Mouse (Mus musculus): ENCODE data around the gene Macrod2. TPM values are rescaled to one million over a fixed set of nuclear protein-coding genes. Genes with fewer than 3 reads are reported as not detected.

Gene Macrod2
- total and polyA plus RNA-seq, 2 experiments from 2014 or later = 5.5 to 17.4 TPM

GRCm38 (mm10) chr2:141870930-141871329, 1475.8 kb downstream of the Macrod2 start:
- ATAC-seq (ENCODE audit: insufficient read depth, low read depth) (no peak), DNase-seq (ENCODE audit: low spot score) (no peak)
- WGBS = 85% methylated on average over 4 of the region's 4 CpGs
- TF ChIP-seq CTCF (IDR thresholded peaks at IDR 0.05; ENCODE audit: low read depth) (no peak), EP300 (IDR thresholded peaks at IDR 0.05; ENCODE audit: low read depth) (no peak)
- no peaks in the 10 kb centered on the region for H3K4me1 ChIP-seq (ENCODE audit: control insufficient read depth, insufficient read depth)
- H3K4me3 ChIP-seq (ENCODE audit: low read depth, low read length) = no peak overlapping the region
- no peaks in the 10 kb centered on the region for H3K36me3 ChIP-seq (replicated peaks; ENCODE audit: control insufficient read depth, insufficient read depth, low read length)
- no peaks in the 10 kb centered on the region for H3K9me3 ChIP-seq (replicated peaks; ENCODE audit: control insufficient read depth, low read length)
- no peaks in the 10 kb centered on the region for H3K27me3 ChIP-seq (ENCODE audit: control insufficient read depth, insufficient read depth, low read length)
- no peak overlapping the region for H3K4me2 ChIP-seq (ENCODE audit: low read depth, low read length)
- no peak overlapping the region for H3K27ac ChIP-seq (ENCODE audit: low read depth)
- no peak overlapping the region for H3K9ac ChIP-seq (replicated peaks; ENCODE audit: low read depth, low read length)

- 25% methylated on average over 10 of the region's 10 CpGs for WGBS
- H3K27ac ChIP-seq (ENCODE audit: low read depth) = no peak overlapping the region
These were observed 1481.2 kb downstream of the Macrod2 start for GRCm38 (mm10) chr2:141876155-141876851.

GRCm38 (mm10) chr2:141876958-141877357, 1481.8 kb downstream of the Macrod2 start:
- Histone ChIP-seq H3K9ac (replicated peaks; ENCODE audit: low read depth, low read length) (no peak overlapping the region), H3K36me3 (replicated peaks; ENCODE audit: control insufficient read depth, insufficient read depth, low read length) (no peaks in the 10 kb centered on the region), H3K9me3 (replicated peaks; ENCODE audit: control insufficient read depth, low read length) (no peaks in the 10 kb centered on the region), H3K4me1 (ENCODE audit: control insufficient read depth, insufficient read depth) (no peaks in the 10 kb centered on the region), H3K4me2 (ENCODE audit: low read depth, low read length) (no peak overlapping the region), H3K27me3 (ENCODE audit: control insufficient read depth, insufficient read depth, low read length) (no peaks in the 10 kb centered on the region), H3K27ac (ENCODE audit: low read depth) (no peak overlapping the region), H3K4me3 (ENCODE audit: low read depth, low read length) (no peak overlapping the region)
- WGBS = 46% methylated on average over 2 of the region's 2 CpGs
- ATAC-seq (ENCODE audit: insufficient read depth, low read depth) (no peak), DNase-seq (ENCODE audit: low spot score) (no peak)
- TF ChIP-seq EP300 (IDR thresholded peaks at IDR 0.05; ENCODE audit: low read depth) = no peak
- TF ChIP-seq CTCF (IDR thresholded peaks at IDR 0.05; ENCODE audit: low read depth) = no peak

More at GRCm38 (mm10) chr2:141876155-141876851, 1481.2 kb downstream of the Macrod2 start:
- Histone ChIP-seq H3K36me3 (replicated peaks; ENCODE audit: control insufficient read depth, insufficient read depth, low read length) (no peaks in the 10 kb centered on the region), H3K9me3 (replicated peaks; ENCODE audit: control insufficient read depth, low read length) (no peaks in the 10 kb centered on the region), H3K9ac (replicated peaks; ENCODE audit: low read depth, low read length) (no peak overlapping the region), H3K4me1 (ENCODE audit: control insufficient read depth, insufficient read depth) (no peaks in the 10 kb centered on the region), H3K4me3 (ENCODE audit: low read depth, low read length) (no peak overlapping the region), H3K27me3 (ENCODE audit: control insufficient read depth, insufficient read depth, low read length) (no peaks in the 10 kb centered on the region), H3K4me2 (ENCODE audit: low read depth, low read length) (no peak overlapping the region)
- TF ChIP-seq CTCF (IDR thresholded peaks at IDR 0.05; ENCODE audit: low read depth) (no peak), EP300 (IDR thresholded peaks at IDR 0.05; ENCODE audit: low read depth) (no peak)
- DNase-seq (ENCODE audit: low spot score) (peak; percentile 23), ATAC-seq (ENCODE audit: insufficient read depth, low read depth) (no peak)

GRCm38 (mm10) chr2:141878473-141878872, 1483.4 kb downstream of the Macrod2 start:
- ATAC-seq (ENCODE audit: insufficient read depth, low read depth) (no peak), DNase-seq (ENCODE audit: low spot score) (no peak)
- no peak overlapping the region for H3K4me3 ChIP-seq (ENCODE audit: low read depth, low read length)
- 92% methylated on average over 1 of the region's 1 CpGs for WGBS
- no peak overlapping the region for H3K9ac ChIP-seq (replicated peaks; ENCODE audit: low read depth, low read length)
- H3K36me3 ChIP-seq (replicated peaks; ENCODE audit: control insufficient read depth, insufficient read depth, low read length) = no peaks in the 10 kb centered on the region
- no peaks in the 10 kb centered on the region for H3K9me3 ChIP-seq (replicated peaks; ENCODE audit: control insufficient read depth, low read length)
- no peaks in the 10 kb centered on the region for H3K4me1 ChIP-seq (ENCODE audit: control insufficient read depth, insufficient read depth)
- no peak for TF ChIP-seq EP300 (IDR thresholded peaks at IDR 0.05; ENCODE audit: low read depth)
- no peak for TF ChIP-seq CTCF (IDR thresholded peaks at IDR 0.05; ENCODE audit: low read depth)
- no peak overlapping the region for H3K27ac ChIP-seq (ENCODE audit: low read depth)
- H3K27me3 ChIP-seq (ENCODE audit: control insufficient read depth, insufficient read depth, low read length) = no peaks in the 10 kb centered on the region
- no peak overlapping the region for H3K4me2 ChIP-seq (ENCODE audit: low read depth, low read length)

GRCm38 (mm10) chr2:141879711-141880110, 1484.6 kb downstream of the Macrod2 start:
- no peaks in the 10 kb centered on the region for H3K9me3 ChIP-seq (replicated peaks; ENCODE audit: control insufficient read depth, low read length)
- ATAC-seq (ENCODE audit: insufficient read depth, low read depth) (no peak), DNase-seq (ENCODE audit: low spot score) (no peak)
- no peak overlapping the region for H3K9ac ChIP-seq (replicated peaks; ENCODE audit: low read depth, low read length)
- TF ChIP-seq CTCF (IDR thresholded peaks at IDR 0.05; ENCODE audit: low read depth) (no peak), EP300 (IDR thresholded peaks at IDR 0.05; ENCODE audit: low read depth) (no peak)
- no peak overlapping the region for H3K27ac ChIP-seq (ENCODE audit: low read depth)
- H3K27me3 ChIP-seq (ENCODE audit: control insufficient read depth, insufficient read depth, low read length) = no peaks in the 10 kb centered on the region
- no peak overlapping the region for H3K4me3 ChIP-seq (ENCODE audit: low read depth, low read length)
- no peaks in the 10 kb centered on the region for H3K36me3 ChIP-seq (replicated peaks; ENCODE audit: control insufficient read depth, insufficient read depth, low read length)
- H3K4me1 ChIP-seq (ENCODE audit: control insufficient read depth, insufficient read depth) = no peaks in the 10 kb centered on the region
- 48% methylated on average over 9 of the region's 9 CpGs for WGBS
- H3K4me2 ChIP-seq (ENCODE audit: low read depth, low read length) = no peak overlapping the region
